Mouse (Mus musculus) left cerebral cortex, adult 11 months (tissue): ENCODE measurements around the gene Glb1l2.

Experiments used
- DNase-seq: peaks from one replicate; pipeline ENCODE4 v3.0.0; 2022; ENCODE audit warnings: low spot score

The Glb1l2 gene

GRCm38 (mm10) chr9:26728556-26728955 lies 77.7 kb downstream of the Glb1l2 start:
- no peak for DNase-seq

- DNase-seq = no peak
Measured at GRCm38 (mm10) chr9:26727445-26727844, 78.8 kb downstream of the Glb1l2 start.

- DNase-seq = no peak
Measured at GRCm38 (mm10) chr9:26725709-26726108, 80.6 kb downstream of the Glb1l2 start.

GRCm38 (mm10) chr9:26721771-26722170 lies 84.5 kb downstream of the Glb1l2 start:
- no peak for DNase-seq

- no peak for DNase-seq
Measured at GRCm38 (mm10) chr9:26718388-26718787, 87.9 kb downstream of the Glb1l2 start.
